Mouse (Mus musculus) bone marrow, adult 2 months (tissue): ENCODE results near the gene Plcg2. TPM values are rescaled to one million over a fixed set of nuclear protein-coding genes. Genes with fewer than 3 reads are reported as not detected.

ENCODE experiments used
- H3K27ac ChIP-seq: fragments of 200-500 bp; 2 replicates; pipeline ENCODE4 v1.5.1; 2012; ENCODE audit warnings: low read depth, mild to moderate bottlenecking, control low read depth, inconsistent platforms, low read length; ENCODE audit not compliant: control insufficient read depth, poor library complexity, insufficient read depth
- H3K4me1 ChIP-seq: fragments of 200-500 bp; 2 replicates; pipeline ENCODE4 v1.6.1; 2011; ENCODE audit warnings: low read length; ENCODE audit not compliant: control insufficient read depth, insufficient read depth
- H3K4me3 ChIP-seq: fragments of 200-500 bp; replicated peaks from 2 replicates; pipeline ENCODE3; 2011; ENCODE audit warnings: mild to moderate bottlenecking, low read depth, low read length, control low read depth; ENCODE audit not compliant: control insufficient read depth
- CTCF ChIP-seq: fragments of 200-500 bp; IDR thresholded peaks from 2 replicates; pipeline ENCODE4 v1.5.1; 2011; ENCODE audit warnings: low read length, control low read depth; ENCODE audit not compliant: control insufficient read depth, insufficient read depth
- POLR2A ChIP-seq: fragments of 200-500 bp; IDR thresholded peaks from 2 replicates; pipeline ENCODE4 v1.6.1; 2011; ENCODE audit warnings: low read depth, mild to moderate bottlenecking, control low read depth, low read length, borderline replicate concordance; ENCODE audit not compliant: control insufficient read depth
- WGBS: fragments of 180-500 bp; shearing (Covaris S2); methylation state at CpG from one replicate; pipeline ENCODE4 v1.1.7; 2018; 5-methylcytosine and 5-hydroxymethylcytosine counted together
- polyA plus RNA-seq: library from polyadenylated mRNA; stranded (reverse); fragments of >200 nt; gene quantifications from 2 replicates; pipeline ENCODE4 v1.2.4, GENCODE M21; 2011; ENCODE audit warnings: low replicate concordance; ENCODE audit not compliant: missing spikeins, insufficient read depth, insufficient read length

Plcg2 gene
- polyA plus RNA-seq, 1 experiment: 36.8 TPM

GRCm38 (mm10) chr8:117518873-117519272 lies 20.8 kb downstream of the Plcg2 start:
- no peaks in the 10 kb centered on the region; the same call in 1 of the 2 replicates for H3K4me1 ChIP-seq
- no peak overlapping the region for H3K4me3 ChIP-seq
- 47% methylated on average over 4 of the region's 4 CpGs for WGBS
- no peak overlapping the region for H3K27ac ChIP-seq
- TF ChIP-seq CTCF: no peak
- TF ChIP-seq POLR2A: no peak

- 0% methylated on average over 2 of the region's 2 CpGs for WGBS
- Histone ChIP-seq H3K4me1 (peaks cover 22% of the 10 kb centered on the region), H3K4me3 (no peak overlapping the region), H3K27ac (peak overlapping the region; percentile 91)
- TF ChIP-seq POLR2A: no peak
- no peak for TF ChIP-seq CTCF
Measured at GRCm38 (mm10) chr8:117526185-117526584, 28.1 kb downstream of the Plcg2 start.

DNA sequence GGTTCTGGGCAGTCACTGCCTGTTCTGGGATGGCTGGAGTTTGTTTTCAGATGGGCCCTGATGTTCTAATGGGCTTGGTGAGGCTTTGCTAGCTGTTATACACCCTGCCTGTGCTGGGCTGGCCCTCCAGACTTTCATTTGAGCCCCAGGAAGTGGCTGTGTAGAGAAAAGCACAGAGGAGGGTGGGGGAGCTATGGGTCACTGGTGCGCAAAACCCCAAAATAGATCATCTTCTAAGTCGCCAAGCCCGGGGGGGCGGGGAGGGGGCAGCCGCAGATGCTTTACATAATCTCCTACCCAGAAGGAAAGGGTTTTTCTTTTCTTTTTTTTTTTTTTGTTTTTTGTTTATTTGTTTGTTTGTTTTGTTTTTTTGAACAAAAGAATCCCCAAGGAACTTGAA lies 29.9 kb downstream of the Plcg2 start:
- TF ChIP-seq CTCF: no peak
- TF ChIP-seq POLR2A: no peak
- peaks cover 22% of the 10 kb centered on the region for H3K4me1 ChIP-seq
- peak overlapping the region; percentile 21 for H3K4me3 ChIP-seq
- WGBS: 10% methylated on average over 5 of the region's 5 CpGs
- peak overlapping the region; percentile 91 for H3K27ac ChIP-seq

DNA sequence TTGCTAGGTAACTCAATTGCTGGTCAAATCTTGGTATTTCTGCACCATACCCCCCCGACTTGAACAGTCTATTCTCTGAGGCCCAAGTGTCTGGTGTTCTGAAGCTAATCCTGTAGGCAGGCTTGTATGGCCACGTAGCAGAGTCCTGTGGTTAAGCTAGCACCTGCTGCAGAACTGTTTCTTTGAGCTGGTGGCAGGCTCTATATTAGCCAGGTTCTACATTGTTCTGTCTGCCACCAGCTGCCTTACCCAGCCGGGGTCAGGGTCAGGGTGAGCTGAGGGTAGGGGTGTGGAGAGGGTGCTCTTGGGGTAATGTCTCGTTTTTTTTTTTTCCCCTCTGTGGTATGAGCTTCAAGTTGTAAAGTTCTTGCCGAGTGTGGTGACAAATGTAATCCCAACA lies 31.1 kb downstream of the Plcg2 start:
- 26% methylated on average over 5 of the region's 5 CpGs for WGBS
- Histone ChIP-seq H3K4me1 (peaks cover 22% of the 10 kb centered on the region), H3K27ac (peak overlapping the region; percentile 64; the same call in 1 of the 2 replicates), H3K4me3 (no peak overlapping the region)
- TF ChIP-seq CTCF (no peak), POLR2A (no peak)

- WGBS: 29% methylated on average over 15 of the region's 15 CpGs
- Histone ChIP-seq H3K4me1 (peaks cover 18% of the 10 kb centered on the region), H3K4me3 (no peak overlapping the region), H3K27ac (peak overlapping the region; percentile 78)
- no peak for TF ChIP-seq CTCF
- no peak for TF ChIP-seq POLR2A
Measured at GRCm38 (mm10) chr8:117532381-117532972, 34.4 kb downstream of the Plcg2 start.

GRCm38 (mm10) chr8:117536862-117537261 lies 38.8 kb downstream of the Plcg2 start:
- peak overlapping the region; percentile 53 for H3K27ac ChIP-seq
- no peak overlapping the region for H3K4me3 ChIP-seq
- WGBS: 11% methylated on average over 6 of the region's 6 CpGs
- peaks cover 20% of the 10 kb centered on the region for H3K4me1 ChIP-seq
- TF ChIP-seq CTCF: no peak
- TF ChIP-seq POLR2A: no peak

DNA sequence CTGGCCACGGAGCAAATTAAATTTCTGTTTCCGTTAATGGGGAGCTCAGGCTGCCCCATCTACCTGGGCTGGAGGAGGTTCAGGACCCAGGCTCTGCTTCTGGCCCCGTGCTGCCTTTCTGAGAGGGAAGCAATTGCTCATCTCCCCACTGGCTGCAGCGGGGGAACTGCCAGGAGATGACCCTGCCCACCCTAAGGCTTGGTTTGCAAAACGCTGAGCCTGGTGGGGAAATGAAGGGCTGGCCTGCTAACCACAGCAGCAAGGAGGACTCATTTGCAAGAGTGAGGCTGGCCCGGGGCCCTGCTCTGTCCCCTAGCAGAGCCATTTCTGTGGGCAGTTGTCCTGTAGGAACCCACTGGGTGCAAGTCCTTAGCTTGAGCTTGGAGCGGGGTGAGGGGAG lies 39.7 kb downstream of the Plcg2 start:
- peaks cover 23% of the 10 kb centered on the region for H3K4me1 ChIP-seq
- H3K27ac ChIP-seq: peak overlapping the region; percentile 53
- no peak for TF ChIP-seq CTCF
- no peak; the same call in 1 of the 2 replicates for TF ChIP-seq POLR2A
- 14% methylated on average over 7 of the region's 7 CpGs for WGBS
- H3K4me3 ChIP-seq: no peak overlapping the region

DNA sequence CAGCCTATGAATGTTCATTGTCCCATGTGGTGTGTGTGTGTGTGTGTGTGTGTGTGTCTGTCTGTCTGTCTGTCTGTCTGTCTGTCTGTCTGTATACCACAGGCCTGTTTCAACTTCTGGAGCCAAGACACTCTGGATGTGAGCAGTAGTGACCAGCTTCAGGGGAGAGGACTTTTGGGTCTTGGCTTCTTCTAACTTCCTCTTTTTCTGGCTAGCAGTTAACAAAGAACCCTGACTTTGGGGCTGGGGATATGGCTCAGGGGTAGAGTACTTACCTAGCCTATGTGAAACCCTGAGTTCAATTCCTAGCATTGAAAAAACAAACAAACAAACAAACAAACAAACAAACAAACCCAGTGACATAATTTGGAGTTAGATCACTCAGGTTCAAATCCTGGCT lies 44.9 kb downstream of the Plcg2 start:
- Histone ChIP-seq H3K4me1 (peaks cover 28% of the 10 kb centered on the region), H3K27ac (peak overlapping the region; percentile 47; the same call in 1 of the 2 replicates), H3K4me3 (no peak overlapping the region)
- TF ChIP-seq CTCF (no peak), POLR2A (no peak)

- H3K4me1 ChIP-seq: peaks cover 23% of the 10 kb centered on the region
Measured at GRCm38 (mm10) chr8:117543789-117544188, 45.7 kb downstream of the Plcg2 start.

More at GRCm38 (mm10) chr8:117543789-117544188, 45.7 kb downstream of the Plcg2 start:
- Histone ChIP-seq H3K27ac (peak overlapping the region; percentile 37; the same call in 1 of the 2 replicates), H3K4me3 (no peak overlapping the region)
- TF ChIP-seq POLR2A (no peak), CTCF (no peak)
- 7% methylated on average over 6 of the region's 6 CpGs for WGBS
